Mouse (Mus musculus) cerebellum, postnatal 25 days (tissue): Measurements from ENCODE around the gene Coro2b.

Experiments used
- DNase-seq, 2 experiments: peaks; one replicate each; pipeline ENCODE4 v3.0.0; 2021; ENCODE audit warnings: mixed read lengths in 2 of 2

Coro2b gene

DNA sequence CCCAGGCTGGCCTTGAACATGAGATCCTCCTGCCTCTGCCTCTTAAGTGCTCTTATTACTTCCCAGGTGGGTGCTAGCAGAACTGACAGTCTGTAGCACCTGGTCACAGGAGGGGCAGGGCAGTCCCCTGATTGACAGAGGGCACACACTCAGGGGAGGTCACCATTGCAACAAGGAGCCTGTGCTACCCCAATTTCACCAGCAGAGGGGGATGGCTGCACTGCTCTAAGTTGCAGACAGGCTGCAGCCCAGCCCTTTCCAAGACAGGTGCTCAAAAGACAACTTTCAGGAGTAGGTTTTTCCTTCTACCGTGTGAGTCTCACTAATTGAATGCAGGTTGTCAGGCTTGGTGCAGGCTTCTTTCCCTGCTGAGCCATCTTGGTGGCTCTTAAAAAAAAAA, 66.4 kb downstream of the Coro2b start:
- DNase-seq = peak; percentile 93 to 94

DNA sequence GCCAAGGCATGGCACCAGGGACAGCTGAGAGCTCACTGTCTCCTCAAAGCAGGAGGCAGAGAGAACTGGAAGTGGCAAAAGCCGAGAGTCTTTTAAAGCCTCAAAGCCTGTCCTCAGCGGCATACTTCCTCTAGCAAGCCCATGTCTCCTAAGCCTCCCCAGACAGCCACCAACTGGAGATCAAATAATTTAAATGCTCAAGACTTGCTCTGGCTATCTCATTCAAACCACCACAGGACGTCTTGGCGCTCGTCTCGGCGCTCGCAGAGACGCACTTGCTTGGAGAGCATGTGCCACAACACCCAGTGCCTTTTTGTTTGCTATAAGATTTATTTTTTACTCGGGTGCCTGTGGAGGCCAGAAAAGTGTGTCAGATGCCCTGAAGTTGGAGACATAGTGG, 67.1 kb downstream of the Coro2b start:
- peak; percentile 68 to 75 for DNase-seq

- peak; percentile 88 to 90 for DNase-seq
Observed at GRCm38 (mm10) chr9:62469143-62469542, 67.7 kb downstream of the Coro2b start.

DNA sequence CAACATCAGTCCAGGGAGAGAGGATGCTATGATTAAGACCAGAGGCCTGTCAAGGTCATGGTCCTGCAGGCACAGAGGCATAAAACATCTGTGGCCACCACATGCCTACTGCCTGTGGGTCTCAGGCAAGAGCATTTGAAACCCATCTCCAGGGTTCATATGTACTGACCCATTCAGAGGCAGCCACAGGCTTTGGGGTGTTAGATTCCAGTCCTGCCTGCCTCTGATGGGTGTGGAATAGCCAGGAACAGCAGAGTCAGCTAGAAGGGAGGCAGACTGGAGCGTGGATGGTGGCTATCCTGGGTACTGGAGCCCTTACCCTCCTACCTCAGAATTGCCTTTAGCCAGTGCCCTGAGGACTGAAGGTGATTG, 69.4 kb downstream of the Coro2b start:
- DNase-seq = peak in 1 of 2 experiments; percentile 45

- no peak for DNase-seq
Observed at GRCm38 (mm10) chr9:62466742-62467412, 70.0 kb downstream of the Coro2b start.

GRCm38 (mm10) chr9:62466053-62466452, 70.8 kb downstream of the Coro2b start:
- no peak for DNase-seq

DNA sequence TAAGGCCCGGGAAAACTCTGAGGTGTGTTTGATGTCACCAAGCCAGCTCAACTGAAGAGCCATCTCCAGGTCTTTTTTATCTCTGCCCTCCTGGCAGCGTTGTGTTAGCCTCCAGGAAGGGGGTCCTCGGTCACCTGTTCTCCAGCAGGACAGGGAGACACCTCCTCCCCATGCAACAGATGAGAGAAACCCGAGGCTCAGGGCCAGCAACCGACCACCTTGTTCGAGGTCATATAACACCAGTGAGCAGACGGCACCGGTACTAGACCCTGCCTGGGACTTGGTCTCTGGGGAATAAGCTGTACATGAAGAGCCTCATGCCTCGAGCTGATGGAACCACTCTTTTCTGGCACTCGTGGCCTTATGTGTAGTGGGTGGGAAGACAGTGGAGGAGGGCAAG, 72.1 kb downstream of the Coro2b start:
- DNase-seq = no peak

- DNase-seq = no peak
Observed at GRCm38 (mm10) chr9:62461766-62462165, 75.1 kb downstream of the Coro2b start.

DNA sequence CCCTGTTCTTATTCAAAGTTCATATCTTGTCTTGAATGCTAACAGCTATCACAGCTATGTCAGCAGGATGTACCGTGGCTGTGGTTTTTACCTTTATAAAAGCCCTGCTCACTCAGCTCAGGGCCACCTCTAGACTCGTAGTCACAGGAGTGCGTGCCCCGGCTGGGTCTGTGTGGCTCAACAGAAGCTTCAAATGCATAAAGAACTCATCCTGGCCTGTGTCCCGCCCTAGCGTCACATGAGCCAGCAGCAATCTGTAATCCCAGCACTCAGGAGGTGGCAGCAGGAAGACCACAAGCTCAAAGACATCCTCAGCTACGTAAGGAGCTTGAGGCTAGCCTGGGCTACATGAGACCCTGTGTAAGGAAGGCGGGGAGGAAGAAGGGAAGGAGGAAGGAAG, 75.7 kb downstream of the Coro2b start:
- peak in 1 of 2 experiments; percentile 76 for DNase-seq

- no peak for DNase-seq
Observed at GRCm38 (mm10) chr9:62460086-62460485, 76.8 kb downstream of the Coro2b start.

DNA sequence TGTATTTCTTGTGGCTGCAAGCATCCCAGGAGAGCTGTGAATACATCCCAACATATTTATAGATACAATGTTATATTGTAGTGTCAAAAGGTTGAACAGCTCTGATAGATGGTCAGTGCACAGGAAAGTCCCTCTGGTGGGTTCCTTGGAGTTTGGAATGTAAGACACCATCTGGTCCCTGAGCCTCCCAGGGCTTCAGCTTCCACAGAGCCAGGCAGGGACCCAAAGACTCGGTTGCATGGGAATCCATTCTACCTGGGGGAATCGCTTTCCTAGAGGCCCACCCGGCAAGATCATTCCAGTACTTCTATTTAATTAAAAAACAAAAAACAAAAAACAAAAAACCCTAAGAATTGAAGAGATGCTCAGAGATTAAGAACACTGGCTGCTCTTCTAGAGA, 78.4 kb downstream of the Coro2b start:
- peak in 1 of 2 experiments; percentile 58 for DNase-seq

DNA sequence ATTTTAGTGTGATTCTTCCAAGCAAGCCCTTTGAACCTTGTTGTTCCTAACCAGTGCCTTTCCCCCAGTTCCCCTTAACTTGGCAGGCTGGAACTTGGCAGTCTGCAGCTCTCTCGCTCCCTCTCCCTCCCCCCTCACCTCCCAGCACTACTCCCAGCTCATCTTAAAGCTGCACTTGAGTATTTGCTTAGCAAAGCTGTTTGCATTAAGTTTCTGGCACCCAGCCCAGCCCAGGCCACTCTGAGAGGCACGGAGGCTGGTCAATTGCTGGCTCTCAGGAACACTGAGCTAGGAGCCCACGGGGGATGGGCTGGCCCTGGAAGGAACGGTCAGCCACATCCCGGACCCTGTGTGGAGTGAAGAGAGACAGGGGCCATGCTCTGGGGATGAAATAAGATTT, 80.8 kb downstream of the Coro2b start:
- peak; percentile 72 to 82 for DNase-seq

DNA sequence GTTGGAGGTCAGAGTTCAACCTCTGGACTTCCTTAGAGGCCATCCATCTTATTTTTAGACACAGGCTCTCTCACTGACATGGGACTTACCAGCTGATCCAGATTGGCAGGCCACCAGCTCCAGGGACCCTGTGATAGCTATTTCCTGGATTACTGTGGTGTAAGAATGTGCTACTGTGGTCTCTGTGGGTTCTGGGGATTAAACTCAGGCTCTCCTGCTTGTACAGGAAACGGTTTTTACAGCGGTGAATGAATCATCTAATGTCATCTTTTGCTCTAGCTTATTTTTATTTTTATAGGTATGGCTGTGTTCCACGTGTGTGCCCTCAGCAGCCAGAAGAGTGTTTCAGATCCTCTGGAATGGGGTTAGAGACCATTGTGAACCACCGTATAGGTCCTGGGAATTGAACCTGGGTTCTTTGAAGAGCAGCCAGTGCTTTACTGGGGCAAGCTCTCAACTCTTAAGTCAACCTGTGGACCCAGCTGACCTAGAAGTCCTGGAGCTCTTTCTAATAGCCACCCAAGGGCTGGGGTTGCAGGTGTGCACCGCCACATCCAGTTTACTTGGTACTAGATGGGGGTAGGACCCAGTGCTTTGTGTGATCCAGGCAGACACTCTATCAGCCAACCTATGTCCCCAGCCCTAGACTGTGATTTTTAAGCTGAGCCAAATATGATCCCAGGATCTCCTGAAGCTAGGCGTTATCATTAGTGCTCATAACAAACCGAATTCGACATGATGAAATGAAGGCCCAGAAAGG, 81.5 kb downstream of the Coro2b start:
- DNase-seq = no peak

DNA sequence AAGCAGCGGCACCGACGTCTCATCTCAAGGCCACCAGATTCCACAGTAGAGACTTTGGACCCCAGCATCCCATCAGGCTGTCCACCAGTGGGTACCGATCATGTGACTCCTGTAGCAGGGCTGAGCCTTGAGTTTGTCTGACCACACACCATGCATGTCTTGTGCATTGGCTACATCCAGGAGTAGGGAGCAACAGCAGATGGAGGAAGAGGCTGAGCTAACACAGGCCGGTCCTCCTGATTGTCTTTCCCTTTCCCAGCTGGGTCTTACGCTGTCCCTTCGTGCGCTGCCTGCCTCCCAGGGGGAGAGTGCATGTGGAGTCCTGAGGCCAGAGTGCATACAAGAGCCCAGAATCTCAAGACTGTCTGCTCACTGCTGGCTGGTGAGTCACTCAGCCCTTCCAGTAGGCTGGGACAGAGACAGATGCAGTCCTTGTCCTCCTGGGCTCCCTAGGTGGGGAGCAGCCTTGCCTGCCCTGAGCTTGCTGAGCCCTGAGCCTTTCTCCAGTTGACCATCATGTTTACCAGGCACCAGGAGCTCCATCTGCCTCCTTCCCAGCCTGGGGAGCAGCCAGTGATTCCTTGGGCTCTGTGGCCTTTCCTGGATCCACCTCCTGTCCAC, 84.4 kb downstream of the Coro2b start:
- DNase-seq = no peak

- DNase-seq = no peak
Observed at GRCm38 (mm10) chr9:62451585-62452372, 85.1 kb downstream of the Coro2b start.

DNA sequence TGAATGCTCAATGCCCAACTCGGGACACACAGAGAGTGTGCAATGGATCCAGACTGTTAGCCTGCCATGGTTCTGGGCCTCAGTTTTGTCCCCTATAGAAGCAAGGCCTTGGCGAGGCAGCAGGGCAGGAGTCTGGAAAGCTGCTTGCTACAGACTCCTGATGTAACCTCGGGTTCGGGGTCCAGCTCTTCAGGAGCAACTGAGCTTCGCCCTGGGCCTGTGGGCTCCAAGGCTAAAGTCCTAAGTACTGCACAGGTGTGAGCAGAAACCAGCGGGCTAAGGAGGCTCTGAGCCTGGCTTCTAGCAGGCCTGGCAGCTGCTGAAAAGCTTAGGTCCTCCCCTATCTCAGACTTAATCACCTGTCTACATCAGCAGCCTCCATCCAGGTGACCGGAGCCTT, 86.0 kb downstream of the Coro2b start:
- no peak for DNase-seq

DNA sequence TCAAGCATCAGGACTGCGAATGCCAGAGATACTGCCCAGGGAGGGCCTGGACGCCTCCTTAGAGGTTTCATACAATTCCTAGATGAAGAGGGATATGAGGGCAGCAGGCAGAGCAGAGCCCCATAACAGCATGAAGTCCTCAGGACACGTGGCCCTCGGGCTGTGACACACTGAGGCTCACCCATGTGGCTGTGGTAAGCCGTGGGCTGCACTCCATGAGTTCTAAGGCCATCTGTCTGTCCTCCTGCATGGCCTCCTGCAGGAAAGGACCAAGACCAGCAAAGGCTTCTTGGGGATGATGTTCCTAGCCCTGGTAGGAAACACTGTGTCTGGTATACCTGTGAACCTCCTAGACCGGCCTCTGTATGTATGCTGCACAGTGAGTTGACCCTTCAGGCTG, 86.5 kb downstream of the Coro2b start:
- DNase-seq = peak; percentile 69 to 73

DNA sequence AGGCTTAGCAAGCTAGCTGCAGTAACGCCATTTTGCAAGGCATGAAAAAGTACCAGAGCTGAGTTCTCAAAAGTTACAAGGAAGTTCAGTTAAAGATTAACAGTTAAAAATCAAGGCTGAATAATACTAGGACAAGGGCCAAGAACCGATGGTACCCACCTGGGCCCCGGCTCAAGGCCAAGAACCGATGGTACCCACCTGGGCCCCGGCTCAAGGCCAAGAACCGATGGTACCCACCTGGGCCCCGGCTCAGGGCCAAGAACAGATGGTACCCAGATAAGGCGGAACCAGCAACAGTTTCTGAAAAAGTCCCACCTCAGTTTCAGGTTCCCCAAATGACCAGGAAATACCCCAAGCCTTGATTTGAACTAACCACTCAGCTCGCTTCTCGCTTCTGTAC, 89.5 kb downstream of the Coro2b start:
- peak in 1 of 2 experiments; percentile 70 for DNase-seq

DNA sequence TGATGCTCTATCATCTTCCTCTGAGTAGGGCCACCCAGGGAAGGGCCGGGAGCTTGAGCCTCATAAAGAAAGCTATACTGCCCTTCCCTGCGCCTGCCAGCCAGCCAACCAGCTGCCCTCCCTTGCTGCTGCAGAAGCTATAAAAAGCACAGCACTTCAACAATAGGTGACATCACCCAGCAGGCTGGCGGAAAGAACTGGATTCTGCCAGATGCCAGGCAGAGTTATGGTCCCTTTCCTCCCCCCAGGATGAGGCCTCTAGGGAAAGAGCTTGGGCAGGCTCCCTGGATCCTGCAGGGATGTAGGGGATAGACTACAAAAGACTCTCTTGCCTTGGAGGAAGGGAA, 98.1 kb downstream of the Coro2b start:
- peak; percentile 55 to 68 for DNase-seq

GRCm38 (mm10) chr9:62438085-62438754, 98.6 kb downstream of the Coro2b start:
- peak; percentile 73 to 75 for DNase-seq

DNA sequence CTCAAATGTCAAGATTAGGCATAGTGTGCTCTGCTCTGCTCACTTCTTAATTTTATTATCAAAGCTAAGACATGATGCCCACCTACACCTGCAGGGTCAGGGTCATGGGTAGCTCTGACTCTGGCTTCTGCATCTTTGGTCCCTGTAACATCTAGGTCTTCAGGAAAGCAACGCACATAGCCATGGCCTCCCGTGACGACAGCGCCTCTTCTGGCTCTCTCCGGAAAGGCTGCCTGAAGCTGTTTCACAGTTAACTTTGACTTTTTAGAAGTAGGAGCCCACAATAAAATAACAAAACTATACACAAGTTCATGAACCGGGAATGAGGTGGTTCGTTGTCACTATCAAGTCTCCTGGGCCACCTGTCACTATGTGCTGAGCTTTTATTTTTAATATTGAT, 99.4 kb downstream of the Coro2b start:
- peak in 1 of 2 experiments; percentile 51 for DNase-seq

DNA sequence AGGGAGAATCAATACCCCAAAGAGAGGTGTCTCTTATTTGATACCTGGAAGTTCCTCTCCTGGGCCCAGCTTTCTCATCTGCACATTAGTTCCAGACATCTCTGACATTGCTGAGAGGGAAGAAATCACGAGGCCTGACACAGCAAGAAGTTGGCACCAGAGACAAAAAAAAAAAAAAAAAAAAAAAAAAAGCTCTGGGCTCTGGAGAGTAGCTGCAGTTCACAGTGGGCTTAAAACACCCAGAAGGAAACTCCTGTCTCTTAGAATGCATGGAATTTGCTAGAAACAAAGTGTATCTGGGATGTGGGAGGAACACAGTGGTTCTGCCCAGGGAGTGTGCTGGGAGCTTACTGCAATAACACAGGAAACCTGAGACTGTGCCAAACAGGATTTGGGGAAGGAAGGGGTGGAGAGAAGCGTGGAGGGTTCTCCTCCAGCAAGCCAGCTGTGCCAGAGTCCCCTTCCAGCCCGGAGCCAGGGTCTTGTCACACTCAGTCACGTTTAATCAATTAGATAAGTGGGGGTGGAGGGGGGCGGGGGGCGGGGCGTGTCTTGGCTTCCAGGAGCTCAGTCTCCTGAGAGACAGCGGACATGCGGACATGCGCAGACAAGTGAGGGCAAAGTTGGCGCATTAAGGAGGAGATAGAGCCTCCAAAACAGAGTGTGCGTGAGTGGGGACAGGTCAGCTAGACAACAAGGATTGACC, 101.1 kb downstream of the Coro2b start:
- peak; percentile 49 to 53 for DNase-seq
